Mouse (Mus musculus): ENCODE measurements around the gene Gm20671. TPM values are rescaled to one million over a fixed set of nuclear protein-coding genes. Genes with fewer than 3 reads are reported as not detected.
"Not testable (repeated sequence)": the region's sequence is repeated elsewhere in the genome, so short reads cannot be mapped to it uniquely, and the experiment has no call there.

Gm20671 gene
- polyA plus RNA-seq (2012; rRNA removed) = 0.89 and 3.1 TPM in 2 replicates

DNA sequence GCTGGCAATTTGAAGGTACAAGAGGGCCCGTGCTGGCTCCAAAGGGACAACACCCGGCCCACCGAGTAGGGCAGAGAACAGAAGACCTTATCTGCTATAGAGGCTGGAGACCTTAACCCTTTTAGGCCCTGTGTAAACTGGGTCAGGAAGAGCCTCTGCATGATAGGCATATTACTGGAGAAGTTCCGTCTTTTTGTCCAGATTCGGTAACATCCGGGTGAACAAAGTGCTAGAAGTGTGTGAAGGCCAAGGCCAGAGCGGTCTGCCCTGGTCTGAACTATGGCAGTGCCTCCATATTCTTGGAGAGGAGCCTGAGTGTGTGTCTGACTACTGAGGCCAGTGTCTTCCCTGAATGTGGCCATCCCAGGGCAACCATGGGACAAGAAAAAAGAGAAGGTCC, at the start of gene Gm20671:
Gene Gm20671 (minus strand): TSS at position 101 of the 400 bp plus-strand sequence.
- TF ChIP-seq CTCF (IDR thresholded peaks at IDR 0.05; ENCODE audit: borderline replicate concordance, extremely low read depth, insufficient read depth, insufficient read length) = no peak
- no peak for TF ChIP-seq POLR2A (IDR thresholded peaks at IDR 0.05; ENCODE audit: borderline replicate concordance, extremely low read depth, insufficient read depth, insufficient read length, poor library complexity, severe bottlenecking)
- no peak for DNase-seq (ENCODE audit: low read depth)

DNA sequence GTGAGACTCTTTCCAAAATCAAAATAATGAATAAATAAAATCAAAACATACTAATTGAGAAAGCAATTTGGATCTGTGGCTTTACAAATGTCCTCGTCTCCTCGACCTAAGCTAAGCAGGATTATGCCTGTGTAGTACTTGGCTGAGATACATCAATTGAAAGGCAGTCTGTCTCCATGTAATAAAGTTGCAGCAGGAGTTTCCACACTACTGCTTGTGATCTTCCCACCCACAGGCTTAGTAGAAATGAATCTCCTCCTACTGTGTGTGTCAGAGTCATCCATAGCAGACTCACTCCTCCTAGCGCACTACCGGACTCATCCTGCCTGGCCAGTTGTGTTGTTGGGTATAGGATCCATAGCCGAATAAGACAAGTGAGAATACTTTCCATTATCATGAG, 45.4 kb upstream of the Gm20671 start:
- TF ChIP-seq POLR2A (IDR thresholded peaks at IDR 0.05; ENCODE audit: borderline replicate concordance, extremely low read depth, insufficient read depth, insufficient read length, poor library complexity, severe bottlenecking) = no peak
- no peak for TF ChIP-seq CTCF (IDR thresholded peaks at IDR 0.05; ENCODE audit: borderline replicate concordance, extremely low read depth, insufficient read depth, insufficient read length)
- DNase-seq (ENCODE audit: low read depth) = no peak

DNA sequence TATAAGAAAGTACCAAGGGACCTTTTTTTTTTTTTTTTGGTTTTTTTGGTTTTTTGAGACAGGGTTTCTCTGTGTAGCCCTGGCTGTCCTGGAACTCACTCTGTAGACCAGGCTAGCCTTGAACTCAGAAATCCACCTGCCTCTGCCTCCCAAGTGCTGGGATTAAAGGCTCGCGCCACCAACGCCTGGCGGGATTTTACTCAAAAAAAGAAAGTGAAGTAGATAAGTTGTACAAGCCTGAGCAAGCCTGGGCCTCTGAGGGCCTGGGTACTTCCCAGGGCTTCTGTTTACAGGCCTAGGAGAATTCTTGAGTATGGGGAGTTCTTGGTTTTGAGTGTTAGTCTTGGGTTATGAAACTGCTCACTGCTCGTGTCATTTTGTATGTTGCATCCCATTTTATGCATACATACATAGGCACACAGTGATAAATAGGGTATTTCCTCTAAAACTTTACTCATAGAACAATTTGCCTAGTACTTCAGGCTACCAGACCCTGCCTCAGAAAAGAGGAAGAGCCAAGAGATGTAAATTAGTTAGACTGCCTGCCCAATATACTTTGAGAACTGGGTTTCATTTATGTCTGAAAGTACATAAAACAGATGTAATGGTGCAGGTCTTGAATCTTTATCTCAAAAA, 42.6 kb upstream of the Gm20671 start:
- no peak for TF ChIP-seq POLR2A (IDR thresholded peaks at IDR 0.05; ENCODE audit: borderline replicate concordance, extremely low read depth, insufficient read depth, insufficient read length, poor library complexity, severe bottlenecking)
- DNase-seq (ENCODE audit: low read depth) = no peak

DNA sequence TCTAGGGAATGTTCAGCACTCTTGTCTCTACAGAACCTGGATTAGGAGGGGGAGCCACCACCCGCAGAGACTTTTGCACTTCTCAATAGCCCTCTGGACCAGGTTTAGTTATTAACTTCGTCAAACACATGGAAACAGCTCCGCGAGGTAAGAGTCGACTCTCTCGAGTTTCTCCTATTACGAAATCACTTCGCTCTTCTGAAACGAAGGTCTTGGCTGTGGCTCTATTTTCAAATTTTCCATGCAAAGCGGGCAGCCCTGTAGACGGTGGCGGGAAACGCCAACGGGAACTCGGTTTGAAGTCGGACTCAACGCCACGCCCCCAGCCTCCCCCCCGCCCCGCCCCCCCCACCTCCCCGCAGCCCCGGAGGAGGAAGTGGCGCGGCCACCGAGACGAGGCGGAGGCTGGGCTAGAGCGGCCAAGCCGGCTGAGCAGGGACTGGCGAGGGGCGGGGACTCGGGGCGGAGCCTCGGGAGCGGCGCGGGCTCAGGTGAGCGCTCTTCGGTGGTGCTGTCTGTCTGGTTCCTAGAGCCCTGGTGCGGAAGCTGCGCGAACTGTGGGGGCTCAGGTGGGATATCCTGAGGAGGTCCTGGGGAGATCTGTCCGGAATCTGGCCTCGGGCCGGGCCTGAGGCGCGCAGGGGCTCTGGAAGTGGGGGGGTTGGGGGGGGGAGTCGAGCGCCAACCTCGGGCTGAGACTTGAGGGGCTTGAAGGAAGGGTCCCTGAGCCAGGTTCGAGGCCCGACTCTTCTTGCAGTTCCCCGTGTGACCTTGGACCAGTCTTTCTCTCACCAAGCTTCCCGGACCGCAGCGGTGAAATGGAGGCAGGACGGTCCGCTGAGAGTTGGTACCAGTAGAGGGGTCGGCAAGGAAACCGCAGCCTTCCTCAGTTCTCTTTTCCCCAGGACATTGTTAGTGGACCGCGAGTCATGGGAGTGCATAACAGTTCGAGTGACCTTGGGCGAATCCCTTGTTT, 36.6 kb upstream of the Gm20671 start, which contains the start of gene Depdc5:
Gene Depdc5 (plus strand): TSS at position 449 of the 976 bp plus-strand sequence.
- DNase-seq (ENCODE audit: low read depth) = peak; percentile 97
- TF ChIP-seq POLR2A (IDR thresholded peaks at IDR 0.05; ENCODE audit: borderline replicate concordance, extremely low read depth, insufficient read depth, insufficient read length, poor library complexity, severe bottlenecking) (peak; percentile 92), CTCF (IDR thresholded peaks at IDR 0.05; ENCODE audit: borderline replicate concordance, extremely low read depth, insufficient read depth, insufficient read length) (no peak)

DNA sequence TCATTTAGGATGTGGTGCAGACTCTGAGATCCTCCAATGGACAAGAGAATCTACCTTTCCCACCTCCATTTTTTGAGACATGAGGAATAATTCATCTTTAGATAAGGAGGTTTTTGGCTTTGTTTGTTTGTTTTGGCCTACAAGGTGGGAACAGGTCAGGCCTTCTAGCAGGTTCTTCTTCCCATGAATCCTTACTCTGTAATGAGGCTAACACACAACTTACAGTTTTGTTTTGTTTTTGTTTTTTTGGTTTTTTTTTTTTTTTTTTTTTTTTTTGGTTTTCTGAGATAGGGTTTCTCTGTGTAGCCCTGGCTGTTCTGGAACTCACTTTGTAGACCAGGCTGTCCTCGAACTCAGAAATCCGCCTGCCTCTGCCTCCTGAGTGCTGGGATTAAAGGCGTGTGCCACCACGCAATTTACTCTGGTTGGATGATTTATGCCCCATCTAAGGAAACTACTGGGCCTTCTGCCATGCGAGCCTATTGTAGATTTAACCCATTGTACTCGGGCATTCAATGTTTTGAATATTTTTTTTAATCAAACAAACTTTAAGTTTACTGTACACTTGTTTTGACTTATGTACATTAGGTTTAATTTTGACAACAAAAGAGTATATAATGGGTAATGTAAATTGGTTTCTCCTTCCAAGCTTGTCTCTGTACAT, 35.7 kb upstream of the Gm20671 start:
- peak; percentile 11 for DNase-seq (ENCODE audit: low read depth)
- TF ChIP-seq CTCF (IDR thresholded peaks at IDR 0.05; ENCODE audit: borderline replicate concordance, extremely low read depth, insufficient read depth, insufficient read length) (no peak), POLR2A (IDR thresholded peaks at IDR 0.05; ENCODE audit: borderline replicate concordance, extremely low read depth, insufficient read depth, insufficient read length, poor library complexity, severe bottlenecking) (no peak)

DNA sequence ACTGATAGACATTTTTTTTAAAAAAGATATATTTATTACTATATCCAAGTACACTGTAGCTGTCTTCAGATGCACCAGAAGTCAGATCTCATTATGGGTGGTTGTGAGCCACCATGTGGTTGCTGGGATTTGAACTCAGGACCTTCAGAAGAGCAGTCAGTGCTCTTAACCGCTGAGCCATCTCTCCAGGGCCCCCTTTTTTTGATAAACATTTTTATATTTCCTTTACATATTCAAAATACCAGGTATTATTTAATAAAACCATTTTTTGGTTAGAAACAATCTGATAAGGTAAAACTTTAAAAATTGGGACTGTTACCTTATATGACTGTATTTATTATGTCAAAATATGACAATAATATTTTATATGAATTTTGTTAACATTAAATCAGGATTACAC, 34.2 kb upstream of the Gm20671 start:
- DNase-seq (ENCODE audit: low read depth) = no peak
- TF ChIP-seq CTCF (IDR thresholded peaks at IDR 0.05; ENCODE audit: borderline replicate concordance, extremely low read depth, insufficient read depth, insufficient read length) (no peak), POLR2A (IDR thresholded peaks at IDR 0.05; ENCODE audit: borderline replicate concordance, extremely low read depth, insufficient read depth, insufficient read length, poor library complexity, severe bottlenecking) (no peak)

DNA sequence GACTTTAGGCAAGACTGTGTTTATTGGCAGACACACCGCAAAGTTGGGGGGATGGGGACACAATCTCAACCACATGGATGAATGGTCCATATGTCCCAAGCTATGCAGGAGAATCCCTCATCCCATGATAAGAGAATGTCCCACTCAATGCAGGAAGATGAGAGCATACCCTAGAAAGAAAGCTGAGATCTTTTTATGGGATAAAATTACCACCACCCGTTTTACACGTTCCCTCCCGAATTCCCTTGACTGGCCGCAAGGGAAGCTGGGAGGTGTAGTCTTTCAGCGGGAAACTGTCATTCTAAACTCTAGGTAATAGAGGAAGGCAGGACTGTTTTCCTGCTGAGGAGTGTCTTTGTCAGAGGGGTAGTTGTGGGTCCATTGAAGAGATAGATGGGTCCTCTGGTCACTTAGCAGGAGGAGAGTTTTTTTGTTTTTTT, 30.9 kb upstream of the Gm20671 start:
- TF ChIP-seq POLR2A (IDR thresholded peaks at IDR 0.05; ENCODE audit: borderline replicate concordance, extremely low read depth, insufficient read depth, insufficient read length, poor library complexity, severe bottlenecking) = no peak
- TF ChIP-seq CTCF (IDR thresholded peaks at IDR 0.05; ENCODE audit: borderline replicate concordance, extremely low read depth, insufficient read depth, insufficient read length) = peak; percentile 20; the same call in 1 of the 2 replicates

DNA sequence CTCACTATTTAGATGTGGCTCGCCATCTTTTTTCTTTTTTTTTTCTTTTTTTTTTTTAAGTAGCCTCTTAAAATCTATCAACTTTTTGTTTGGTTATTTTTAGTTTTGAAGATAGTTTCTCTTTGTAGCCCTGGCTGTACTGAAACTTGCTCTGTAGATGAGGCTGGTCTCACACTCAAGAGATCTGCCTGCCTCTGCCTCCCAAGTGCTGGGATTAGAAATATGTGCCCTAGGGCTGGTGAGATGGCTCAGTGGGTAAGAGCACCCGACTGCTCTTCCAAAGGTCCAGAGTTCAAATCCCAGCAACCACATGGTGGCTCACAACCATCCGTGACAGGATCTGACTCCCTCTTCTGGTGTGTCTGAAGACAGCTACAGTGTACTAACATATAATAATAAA, 28.4 kb upstream of the Gm20671 start:
- not testable (repeated sequence) for DNase-seq (ENCODE audit: low read depth)

More for the DNA sequence above, 30.9 kb upstream of the Gm20671 start:
- DNase-seq (ENCODE audit: low read depth) = peak; percentile 78

DNA sequence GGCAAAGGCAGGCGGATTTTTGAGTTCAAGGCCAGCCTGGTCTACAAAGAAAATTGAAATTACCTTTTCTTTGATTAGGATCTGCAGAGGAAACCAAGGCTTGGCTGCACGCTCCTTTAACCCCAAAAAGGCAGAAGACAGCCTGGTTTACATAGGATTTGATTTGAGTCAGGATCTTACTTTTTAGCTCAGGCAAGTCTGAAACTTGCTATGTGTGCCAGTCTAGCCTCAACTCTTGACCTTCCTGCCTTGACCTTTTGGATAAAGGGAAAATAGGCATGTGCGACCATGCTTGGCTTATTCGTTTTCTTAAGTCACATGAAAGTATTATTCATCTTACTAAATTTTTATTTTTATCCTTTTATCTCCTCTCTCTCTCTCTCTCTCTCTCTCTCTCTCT, 27.9 kb upstream of the Gm20671 start:
- TF ChIP-seq POLR2A (IDR thresholded peaks at IDR 0.05; ENCODE audit: borderline replicate concordance, extremely low read depth, insufficient read depth, insufficient read length, poor library complexity, severe bottlenecking) (no peak), CTCF (IDR thresholded peaks at IDR 0.05; ENCODE audit: borderline replicate concordance, extremely low read depth, insufficient read depth, insufficient read length) (no peak)
- no peak for DNase-seq (ENCODE audit: low read depth)

DNA sequence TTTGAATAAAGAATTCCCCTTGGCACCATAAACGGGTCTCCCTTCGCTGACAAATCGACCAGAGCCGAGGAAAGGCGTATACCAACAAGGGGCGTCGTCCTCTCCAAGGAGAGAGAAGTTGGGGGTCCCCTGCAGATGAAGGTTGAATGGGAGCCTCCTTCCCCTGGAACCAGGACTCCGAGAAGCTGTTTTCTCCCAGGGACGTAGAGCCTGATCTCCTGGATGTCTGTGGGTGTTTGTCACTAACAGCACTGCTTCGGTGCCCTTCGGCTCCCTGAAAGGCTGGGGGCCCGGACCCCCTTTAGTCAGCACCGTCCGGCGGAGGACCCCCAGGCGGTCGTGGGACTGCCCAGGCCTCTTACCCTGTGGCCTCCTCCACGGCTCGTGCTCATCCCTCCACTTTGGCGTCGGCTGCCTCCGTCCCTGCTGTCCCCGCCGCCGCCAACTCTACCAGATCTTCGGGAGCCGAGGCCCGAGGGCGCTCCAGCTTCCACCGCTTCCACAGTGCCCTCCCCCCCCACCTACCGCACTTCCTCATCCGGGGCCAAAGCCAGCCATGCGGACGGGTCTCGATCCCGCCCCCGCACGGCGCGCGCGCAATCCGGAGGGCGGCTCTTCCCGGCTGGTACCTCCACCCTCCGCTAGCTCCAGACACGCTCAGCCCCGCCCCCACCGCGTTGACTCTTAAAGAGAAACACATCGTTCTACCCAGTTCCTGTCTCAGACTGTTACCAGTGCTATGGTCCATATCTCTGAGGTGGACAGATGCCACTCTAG, 27.0 kb upstream of the Gm20671 start, which contains the start of gene Prr14l:
Gene Prr14l (minus strand): TSS at position 526 of the 777 bp plus-strand sequence.
- peak; percentile 98 for DNase-seq (ENCODE audit: low read depth)
- no peak for TF ChIP-seq CTCF (IDR thresholded peaks at IDR 0.05; ENCODE audit: borderline replicate concordance, extremely low read depth, insufficient read depth, insufficient read length)
- peak; percentile 65; the same call in 1 of the 2 replicates for TF ChIP-seq POLR2A (IDR thresholded peaks at IDR 0.05; ENCODE audit: borderline replicate concordance, extremely low read depth, insufficient read depth, insufficient read length, poor library complexity, severe bottlenecking)
